Mouse (Mus musculus) natural killer cell, adult 2 months (primary cell): Measurements from ENCODE around the gene Gm21970.
A peak's percentile ranks its signal among the peaks of the same experiment; 100 is the strongest.

ENCODE experiments used
- DNase-seq, 2 experiments: peaks; one replicate each; pipeline ENCODE4 v3.0.0; 2022; ENCODE audit warnings: low spot score in 2 of 2

Gm21970 gene

DNA sequence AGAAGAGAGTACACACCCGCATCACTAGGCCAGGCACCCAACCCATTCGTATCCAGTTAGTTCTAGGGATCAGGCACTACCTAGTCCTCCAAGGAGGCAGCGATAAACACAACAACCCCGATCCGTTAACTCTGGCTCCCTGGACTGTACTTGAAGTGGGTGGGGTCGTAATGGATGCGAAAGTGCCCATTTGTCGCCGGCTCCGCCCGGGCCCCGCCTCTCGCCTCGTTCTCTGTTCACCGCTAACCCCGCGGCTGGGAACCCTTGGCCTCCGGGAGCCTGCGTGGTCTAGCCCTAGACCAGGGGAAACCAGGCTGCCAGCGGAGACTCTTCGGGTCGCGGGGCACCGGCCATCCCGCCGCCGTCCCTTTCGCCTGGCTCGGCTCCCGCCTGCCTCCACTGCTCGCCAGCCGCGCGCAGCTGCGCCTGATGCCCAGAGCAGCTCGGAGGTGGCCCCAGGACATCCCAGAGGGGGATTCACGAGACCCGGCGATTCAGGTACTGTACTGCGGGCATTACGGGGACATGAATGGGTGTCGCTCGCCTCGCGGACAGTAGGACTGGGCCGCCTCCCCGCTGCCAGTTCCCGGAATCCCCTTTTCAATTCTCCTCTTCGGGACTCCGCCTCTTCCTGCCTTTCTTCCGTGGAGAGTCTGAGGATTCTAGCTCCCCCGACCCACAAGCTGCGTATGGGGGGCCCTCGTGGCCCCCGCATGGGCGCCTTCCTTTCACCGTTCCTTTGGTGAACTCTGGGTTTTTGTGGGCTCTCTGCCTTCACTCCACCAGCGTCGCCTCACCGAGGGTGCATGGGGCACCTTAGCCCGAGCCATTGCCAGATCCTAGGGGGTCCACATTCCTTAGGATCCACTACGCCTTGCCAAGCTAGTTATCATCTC is 18.7 kb upstream of the Gm21970 start, which contains the start of gene Ifnar2:
Ifnar2 (plus strand) TSS at position 207 of the 896 bp plus-strand sequence.
- DNase-seq: peak; percentile 65 to 72

DNA sequence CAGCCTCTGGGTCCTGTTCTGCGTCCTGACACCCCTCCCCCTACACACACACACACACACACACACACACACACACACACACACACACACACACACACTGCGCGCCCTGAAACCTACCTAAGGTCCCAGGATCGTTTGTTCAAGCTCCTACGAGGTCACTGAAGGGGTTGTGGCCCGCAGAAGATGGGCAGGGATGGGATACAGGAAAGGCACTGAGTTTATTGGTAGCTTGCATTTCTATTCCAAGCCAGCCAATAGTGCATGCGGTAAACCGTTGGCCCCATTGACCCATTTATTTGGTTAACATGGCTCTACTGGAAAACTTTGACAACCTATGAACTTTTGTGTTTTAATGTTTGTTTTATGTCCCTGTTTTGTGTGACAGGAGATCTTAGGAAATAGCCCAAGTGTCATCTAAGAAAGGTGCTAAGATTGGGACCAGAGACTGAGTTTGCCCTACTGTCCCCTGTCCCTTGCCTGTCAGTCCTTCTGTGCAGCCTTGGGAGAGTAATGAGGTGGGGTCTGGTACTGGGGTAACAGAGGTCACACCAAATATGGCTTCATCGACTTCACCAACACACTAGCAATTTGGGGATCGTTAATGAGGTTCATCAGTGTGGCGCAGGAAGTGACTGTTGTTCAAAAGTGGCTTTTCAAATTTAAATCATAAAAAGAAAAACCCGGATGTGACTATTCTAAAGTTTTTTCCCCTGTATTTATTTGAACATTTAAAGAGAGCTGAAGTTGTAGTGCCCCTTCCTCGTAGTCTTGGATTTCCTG is 17.9 kb upstream of the Gm21970 start:
- DNase-seq: no peak

DNA sequence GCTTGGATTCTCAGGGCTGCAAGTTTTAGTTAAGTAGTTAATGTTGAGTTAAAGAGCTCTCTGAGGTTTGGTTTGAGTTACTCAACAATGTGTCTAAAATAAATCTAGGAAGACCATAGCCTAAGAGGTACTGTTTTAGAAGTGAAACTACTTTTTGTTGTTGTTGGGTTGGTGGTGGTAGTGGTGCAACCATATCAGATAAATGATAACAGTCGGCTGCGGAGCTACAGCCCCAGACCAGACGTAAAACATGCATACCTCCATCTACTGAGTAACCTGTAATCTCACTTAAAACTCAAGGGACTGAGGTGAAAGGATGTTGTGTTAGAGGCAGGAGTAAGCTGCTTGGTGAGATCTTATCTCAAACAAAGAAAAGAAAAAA is 17.3 kb upstream of the Gm21970 start:
- no peak for DNase-seq

DNA sequence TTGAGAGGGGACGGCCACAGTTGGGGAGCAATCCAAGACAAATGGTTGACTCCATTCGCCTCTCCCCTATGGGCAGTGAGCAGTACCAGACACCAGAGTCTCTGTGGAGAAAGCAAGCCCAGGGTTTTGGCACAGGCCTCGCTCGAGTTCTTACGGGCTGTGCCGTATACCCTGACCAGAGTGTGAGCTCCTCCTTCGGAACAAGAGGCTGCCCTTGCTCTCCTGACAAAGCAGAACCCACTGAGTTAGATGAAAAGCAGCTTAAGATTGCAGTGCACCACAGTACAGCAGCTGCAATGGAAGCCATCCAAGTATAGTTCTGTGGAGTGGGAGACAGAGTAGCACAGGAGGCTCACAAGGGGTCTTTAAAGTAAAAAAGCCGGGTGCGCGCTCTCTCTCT is 14.8 kb upstream of the Gm21970 start:
- DNase-seq: no peak

GRCm38 (mm10) chr16:91378431-91378986 is 13.0 kb upstream of the Gm21970 start:
- DNase-seq: no peak

DNA sequence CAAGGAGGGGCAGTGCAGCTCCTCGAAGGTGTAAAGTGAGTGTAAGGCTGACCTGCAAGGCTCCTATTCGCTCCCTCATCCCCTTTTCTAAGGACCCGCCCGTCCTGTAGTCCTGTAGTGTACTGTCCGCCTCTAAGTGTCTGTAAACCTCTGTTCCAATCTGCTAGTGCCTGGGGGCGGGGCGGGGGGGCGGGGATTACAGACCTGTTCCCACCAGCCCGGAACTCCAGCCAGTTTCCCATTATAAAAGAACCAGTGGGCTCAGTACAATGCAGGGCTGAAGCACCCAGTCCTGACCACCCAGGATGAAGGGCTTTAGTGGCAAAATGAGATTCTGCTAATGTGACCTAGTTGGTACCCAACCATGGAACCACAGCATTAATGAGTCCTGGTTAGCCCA is 12.5 kb upstream of the Gm21970 start:
- DNase-seq: no peak

GRCm38 (mm10) chr16:91379412-91379811 is 12.1 kb upstream of the Gm21970 start:
- no peak for DNase-seq

DNA sequence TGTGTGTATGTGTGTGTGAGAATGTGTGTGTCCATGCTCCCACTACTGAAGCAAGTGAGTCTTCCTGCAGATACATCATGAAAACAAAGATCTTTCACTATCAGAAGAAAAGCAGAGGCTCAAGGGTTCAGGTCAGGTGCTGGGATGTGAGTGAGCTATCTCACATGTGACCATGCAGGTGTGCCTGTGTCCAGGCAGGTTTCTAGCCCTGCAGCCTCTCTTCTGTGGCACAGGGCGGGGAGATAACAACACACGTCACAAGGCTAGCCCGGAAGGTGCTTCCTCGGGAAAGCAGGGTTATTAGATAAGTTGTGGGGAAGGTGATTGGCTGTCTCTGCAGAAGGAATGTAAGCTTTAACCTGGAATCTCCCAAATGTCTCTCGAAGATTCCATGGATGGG is 11.4 kb upstream of the Gm21970 start:
- DNase-seq: no peak

DNA sequence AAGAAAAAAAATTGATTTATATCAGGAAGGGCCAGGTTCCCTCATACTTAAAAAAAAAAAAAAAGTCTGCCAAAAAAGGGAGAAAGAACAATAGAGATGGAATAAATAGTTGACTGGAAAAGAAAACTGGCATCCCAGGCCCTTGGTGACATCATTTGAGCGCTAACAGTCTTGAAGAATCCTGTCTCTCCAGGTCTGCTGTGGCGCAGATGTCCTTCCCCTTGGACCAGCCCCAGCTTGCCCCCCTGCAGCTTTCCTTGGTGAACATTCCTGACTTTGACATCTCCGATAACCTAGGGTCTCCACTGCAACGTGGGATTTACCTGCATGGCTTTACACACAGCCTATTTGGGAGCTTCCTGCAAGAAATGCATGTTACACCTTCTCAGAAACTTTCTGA is 9.9 kb upstream of the Gm21970 start:
- DNase-seq: no peak

GRCm38 (mm10) chr16:91382261-91382790 is 9.2 kb upstream of the Gm21970 start:
- no peak for DNase-seq

DNA sequence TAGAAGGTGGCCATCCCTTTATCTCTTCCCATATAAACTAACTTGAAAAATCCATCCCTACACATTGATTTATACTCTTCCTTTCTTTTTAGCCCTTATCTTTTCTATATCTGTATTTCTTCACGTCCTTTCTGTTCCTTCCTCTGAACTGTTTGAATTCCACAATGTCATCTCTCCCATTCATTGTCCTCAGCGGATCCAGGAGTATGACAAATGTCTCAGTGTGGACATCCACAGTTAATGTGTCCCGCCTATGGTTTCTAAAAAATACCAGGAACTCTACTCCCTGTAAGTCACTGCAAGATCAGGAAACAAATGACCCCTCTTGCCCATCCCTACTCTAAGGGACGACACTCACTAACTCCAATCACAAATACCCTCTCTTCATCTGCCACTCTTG is 7.3 kb upstream of the Gm21970 start:
- DNase-seq: no peak

DNA sequence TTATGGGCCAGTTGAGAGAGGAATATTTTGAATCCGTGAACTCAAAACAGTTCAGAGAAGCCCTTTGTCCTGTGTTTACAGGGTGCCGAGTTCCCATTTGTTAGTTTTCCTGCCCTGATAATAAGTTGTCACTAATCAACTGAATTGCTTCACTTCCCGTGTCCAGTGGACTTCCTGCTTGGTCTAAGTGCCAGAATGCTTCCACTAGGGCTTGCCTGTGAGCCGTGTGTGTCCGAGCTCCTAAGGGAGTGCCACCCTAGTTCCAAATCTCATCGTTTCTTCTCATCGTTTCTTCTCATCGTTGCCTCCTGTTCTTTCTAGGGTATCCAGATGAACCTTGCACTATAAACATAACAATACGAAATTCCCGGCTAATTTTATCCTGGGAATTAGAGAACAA is 5.9 kb upstream of the Gm21970 start:
- DNase-seq: no peak

GRCm38 (mm10) chr16:91386419-91387120 is 5.0 kb upstream of the Gm21970 start:
- DNase-seq: no peak

- DNase-seq: no peak
Measured at GRCm38 (mm10) chr16:91387121-91387486, 4.4 kb upstream of the Gm21970 start.

GRCm38 (mm10) chr16:91390100-91390499 is 1.4 kb upstream of the Gm21970 start:
- no peak for DNase-seq

DNA sequence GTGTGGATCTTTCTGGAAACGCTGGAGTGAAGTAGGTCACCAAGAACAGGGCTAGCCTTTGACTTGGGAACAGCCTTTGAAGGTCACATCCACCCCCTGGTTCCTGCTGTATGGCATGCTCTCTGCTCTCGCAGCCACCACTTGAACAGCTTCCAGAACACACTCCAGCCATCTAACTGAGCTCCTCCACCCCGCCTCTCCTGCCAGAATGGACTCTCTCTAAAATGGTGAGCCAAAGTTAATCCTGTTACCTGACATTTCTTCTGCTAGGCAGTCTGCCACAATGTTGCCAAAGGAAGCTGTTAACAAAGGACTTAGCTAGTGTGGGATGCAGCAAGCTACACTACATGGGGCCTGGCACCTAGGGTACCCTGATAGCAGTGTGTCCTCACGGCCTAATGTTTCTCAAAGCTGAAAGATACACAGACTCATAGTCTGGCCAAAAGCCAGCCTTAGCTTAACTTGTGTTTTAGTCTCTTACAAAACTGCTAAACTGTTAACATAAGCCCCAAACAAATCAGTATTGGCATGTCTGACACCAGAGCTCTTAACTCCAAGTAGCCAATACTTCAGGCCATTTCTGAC is 3.4 kb downstream of the Gm21970 start:
- DNase-seq: no peak

DNA sequence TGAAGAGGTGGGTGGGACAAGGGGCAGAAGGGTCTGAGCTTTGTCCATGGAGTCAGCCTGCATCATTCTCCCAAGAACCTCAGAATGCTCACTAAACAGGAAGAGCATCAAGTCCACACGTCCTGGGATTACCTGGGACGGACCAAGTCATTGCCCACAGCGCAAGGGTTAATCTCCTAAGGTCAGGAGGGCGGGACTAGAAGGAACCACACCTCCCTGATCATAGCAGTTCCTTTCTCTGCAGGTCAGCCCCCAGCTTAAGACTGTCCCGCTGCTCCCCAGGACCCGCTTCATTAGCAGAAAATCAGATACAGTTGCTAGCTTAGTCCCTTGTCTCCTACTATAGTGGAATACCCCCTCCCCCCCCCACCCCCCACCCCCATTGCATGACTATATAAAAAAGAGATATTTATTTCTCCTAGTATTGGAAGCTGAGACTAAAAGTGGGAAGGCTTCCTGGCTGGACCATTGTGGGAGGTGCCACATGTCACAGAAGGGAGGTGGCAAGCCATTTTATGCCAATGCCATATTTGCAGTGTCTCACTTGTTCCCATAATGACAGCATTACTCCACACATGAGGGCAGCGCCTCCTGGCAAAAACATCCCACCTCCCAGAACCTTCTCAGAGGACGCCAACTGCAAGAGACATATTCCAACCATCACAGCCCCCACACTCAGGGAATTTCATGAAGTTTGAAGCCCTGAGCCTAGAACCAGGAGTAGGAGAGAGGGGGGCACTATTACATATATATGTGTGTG is 4.3 kb downstream of the Gm21970 start:
- no peak for DNase-seq

DNA sequence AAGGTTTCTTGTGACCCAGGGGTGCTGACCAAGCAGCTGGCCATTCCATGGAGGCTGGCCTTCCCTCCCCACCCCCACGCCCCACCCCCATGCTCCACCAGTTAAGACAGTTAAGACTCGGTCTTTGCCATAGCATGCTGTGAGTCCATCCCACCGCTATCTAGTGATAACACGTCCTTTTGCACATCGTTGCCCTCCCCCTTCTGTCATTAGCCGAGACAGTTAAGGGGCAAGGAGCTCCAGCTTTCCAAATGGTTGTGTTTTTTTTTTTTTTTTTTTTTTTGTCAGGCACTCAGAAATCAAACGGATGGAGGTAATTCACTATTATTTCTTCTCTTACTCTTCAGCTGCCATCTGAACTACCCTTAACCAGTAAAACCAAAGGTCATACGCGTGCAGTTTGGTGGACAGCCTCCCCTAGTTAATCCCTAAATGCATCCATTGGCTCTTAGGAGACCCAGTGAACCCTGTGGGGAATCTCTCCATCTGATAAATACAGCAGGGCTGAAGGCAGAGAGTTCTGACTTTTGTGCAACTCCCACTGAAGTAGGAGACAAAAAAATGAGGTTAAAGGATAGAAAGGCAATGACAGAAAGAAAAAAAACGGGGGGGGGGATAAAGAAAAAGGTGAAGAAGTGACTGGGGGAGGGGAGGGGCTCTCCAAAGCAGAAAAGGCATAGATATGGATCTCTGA is 5.5 kb downstream of the Gm21970 start:
- DNase-seq: no peak

GRCm38 (mm10) chr16:91398030-91398429 is 6.5 kb downstream of the Gm21970 start:
- DNase-seq: peak in 1 of 2 experiments; percentile 49

DNA sequence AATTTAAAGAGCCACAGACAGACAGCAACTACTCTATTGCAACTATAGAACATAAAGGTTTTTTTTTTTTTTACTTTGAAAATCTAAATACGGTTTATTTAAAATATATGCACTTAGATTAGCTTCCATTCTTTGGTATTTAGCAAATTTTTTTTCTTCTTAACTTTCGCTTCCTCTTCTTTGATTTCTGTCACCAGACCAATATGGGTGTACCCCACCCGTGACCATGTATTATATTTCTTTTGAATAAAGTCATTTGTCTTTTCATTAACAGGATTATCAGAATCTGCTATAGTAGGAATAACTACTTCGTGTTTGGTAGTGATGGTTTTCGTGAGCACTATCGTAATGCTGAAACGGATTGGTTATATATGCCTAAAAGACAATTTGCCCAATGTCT is 7.4 kb downstream of the Gm21970 start:
- DNase-seq: no peak
